Mouse (Mus musculus): ENCODE data around the gene Fndc3c1.

The Fndc3c1 gene

DNA sequence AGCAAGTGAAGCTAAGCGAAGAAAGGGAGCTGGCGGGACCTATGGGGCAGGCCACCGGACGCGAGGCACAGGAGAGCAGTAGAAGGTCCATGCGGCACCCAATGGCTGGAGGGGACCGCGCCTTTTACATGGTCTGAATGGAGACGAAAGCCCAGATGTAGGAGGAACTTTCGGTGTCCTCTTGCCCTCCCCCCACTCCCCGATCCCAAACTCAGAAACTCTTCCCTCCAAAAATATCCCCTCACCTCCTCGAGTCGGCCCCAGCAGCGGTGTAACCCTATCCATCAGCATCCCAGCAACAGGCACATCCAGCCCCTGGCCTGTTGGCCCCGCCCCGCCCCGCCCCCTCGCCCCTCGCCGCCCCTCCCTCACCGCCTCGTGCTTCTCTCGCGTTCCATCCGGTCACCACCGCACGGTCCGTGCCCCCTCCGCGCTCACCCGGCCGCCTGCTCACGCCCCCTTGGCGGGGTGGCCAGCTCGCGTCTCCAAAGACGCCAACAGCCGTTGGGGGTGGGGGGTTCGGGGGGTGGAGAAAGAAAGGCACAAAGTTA, at the start of gene Fndc3c1:
Fndc3c1 (minus strand) TSS at position 301 of the 551 bp plus-strand sequence.
- peak; percentile 81 for DNase-seq (ENCODE audit: low read depth, low spot score)

DNA sequence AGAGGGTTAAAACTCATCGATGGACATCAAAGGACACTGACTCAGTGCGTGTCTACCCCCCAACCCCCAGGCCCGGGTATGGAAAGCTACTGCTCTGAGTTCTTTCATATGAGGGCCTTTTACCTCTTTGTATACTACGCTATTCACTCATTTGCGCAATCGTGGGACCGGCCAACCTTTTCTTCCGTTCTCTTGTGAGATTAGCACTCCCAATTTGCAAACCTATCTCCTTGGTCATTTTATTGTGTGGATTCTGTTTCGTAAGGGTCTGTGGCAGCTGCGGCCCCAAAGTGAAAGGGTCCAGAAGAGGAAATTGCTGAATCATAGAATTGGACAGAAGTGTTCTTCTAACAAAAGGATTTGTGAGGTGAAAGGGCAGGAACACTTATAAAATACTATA, 1.2 kb upstream of the Fndc3c1 start:
- no peak for DNase-seq (ENCODE audit: low read depth, low spot score)

- no peak for DNase-seq (ENCODE audit: low read depth, low spot score)
These were observed 470 bp upstream of the Fndc3c1 start for GRCm38 (mm10) chrX:106485671-106486070.

GRCm38 (mm10) chrX:106479891-106480290, 5.3 kb downstream of the Fndc3c1 start:
- peak; percentile 22 for DNase-seq (ENCODE audit: low read depth, low spot score)

DNA sequence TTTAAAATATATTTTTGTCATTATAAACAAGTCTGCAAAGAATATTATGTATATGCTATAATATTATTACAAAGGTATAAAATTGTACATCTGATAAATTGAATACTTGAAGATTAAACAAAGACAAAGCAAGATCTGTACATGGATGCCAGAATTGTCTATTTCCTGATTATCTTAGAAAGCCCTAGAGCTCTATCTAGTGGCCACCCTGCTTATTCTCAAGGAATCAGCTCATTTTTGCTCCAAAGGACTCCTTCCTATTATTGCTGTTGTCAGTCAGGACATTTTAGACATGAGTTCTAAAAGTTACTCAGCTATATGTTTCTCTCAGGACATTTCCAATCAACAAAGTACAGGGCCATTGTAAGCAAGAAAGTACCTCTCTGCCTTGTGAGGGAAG, 99.9 kb downstream of the Fndc3c1 start:
- no peak for DNase-seq (ENCODE audit: low read depth, low spot score)

DNA sequence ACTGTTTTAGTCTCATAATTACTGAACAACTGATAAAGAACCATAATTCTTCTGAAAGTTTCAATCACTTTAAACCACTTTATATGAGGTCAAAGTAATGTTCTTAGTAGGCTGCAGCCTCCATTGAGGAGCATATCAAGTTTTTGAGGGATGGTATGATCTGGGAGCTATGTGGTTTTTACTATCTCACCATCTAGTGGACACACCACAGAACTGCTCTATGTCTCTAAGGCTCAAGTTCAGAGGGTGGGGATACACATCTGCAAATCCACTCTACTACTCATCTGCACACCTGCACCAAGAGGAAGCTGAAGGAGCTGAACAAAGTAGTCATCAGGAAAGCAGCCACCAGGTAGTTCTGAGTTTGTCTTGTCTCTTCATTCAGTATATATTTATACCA, 104.6 kb downstream of the Fndc3c1 start:
- no peak for DNase-seq (ENCODE audit: low read depth, low spot score)
